Mouse (Mus musculus) G1E (cell line): Measurements from ENCODE around the gene Ntm. TPM values are rescaled to one million over a fixed set of nuclear protein-coding genes. Genes with fewer than 3 reads are reported as not detected.

Source experiments
- ATAC-seq: 2 replicates; pipeline ENCODE4 v1.8.0; 2016; ENCODE audit warnings: mild to moderate bottlenecking; ENCODE audit not compliant: insufficient number of reproducible peaks, poor library complexity, low FRiP score, severe bottlenecking; ENCODE audit errors: extremely low read depth
- DNase-seq: peaks from one replicate; pipeline ENCODE4 v3.0.0; 2012; ENCODE audit warnings: low spot score
- H3K27me3 ChIP-seq: 2 replicates; pipeline ENCODE4 v1.6.1; 2012; ENCODE audit warnings: mild to moderate bottlenecking, low read length, inconsistent platforms; ENCODE audit not compliant: insufficient read depth
- H3K36me3 ChIP-seq: replicated peaks from 2 replicates; pipeline ENCODE3; 2012; ENCODE audit warnings: mild to moderate bottlenecking, inconsistent platforms
- H3K4me1 ChIP-seq: 2 replicates; pipeline ENCODE4 v1.6.1; 2012; ENCODE audit warnings: low read depth, low read length, inconsistent platforms, mixed read lengths; ENCODE audit not compliant: insufficient read depth
- H3K4me3 ChIP-seq: 2 replicates; pipeline ENCODE4 v1.5.1; 2012; ENCODE audit warnings: low read depth, mild to moderate bottlenecking, inconsistent platforms, low read length, moderate library complexity, mixed read lengths
- H3K9me3 ChIP-seq: replicated peaks from 2 replicates; pipeline ENCODE4 v1.6.1; 2012; ENCODE audit warnings: inconsistent platforms
- CTCF ChIP-seq: IDR thresholded peaks from 2 replicates; pipeline ENCODE4 v1.5.1; 2012; ENCODE audit warnings: low read depth, low read length, inconsistent platforms, mixed read lengths
- GATA1 ChIP-seq: IDR thresholded peaks from 2 replicates; pipeline ENCODE4 v1.6.1; 2012; ENCODE audit warnings: borderline replicate concordance, low read length, inconsistent platforms, mixed read lengths
- GATA2 ChIP-seq: IDR thresholded peaks from 2 replicates; pipeline ENCODE4 v1.6.1; 2012; ENCODE audit warnings: low read depth, low read length, inconsistent platforms, borderline replicate concordance
- POLR2AphosphoS5 ChIP-seq: IDR thresholded peaks from 2 replicates; pipeline ENCODE4 v1.6.1; 2012; ENCODE audit warnings: low read depth, low read length, inconsistent platforms; ENCODE audit not compliant: insufficient replicate concordance
- TAL1 ChIP-seq: conservative IDR thresholded peaks from 2 replicates; pipeline ENCODE4 v1.6.1; 2012; ENCODE audit warnings: low read depth, low read length, inconsistent platforms, mixed read lengths
- polyA plus RNA-seq: library from polyadenylated mRNA; stranded (reverse); fragments of >175 nt; gene quantifications from 2 replicates; pipeline ENCODE4 v1.2.3, GENCODE M21; 2012
- total RNA-seq, 2 experiments: library from RNA; stranded (forward) in 1 of 2; stranded (reverse) in 1 of 2; fragments of 200-1000 nt in 1 of 2; fragments of >200 nt in 1 of 2; fragmentation: Nextera tagmentation in 1 of 2; gene quantifications; 2 replicates each; pipeline ENCODE4 v1.2.3; 2014 to 2017

The Ntm gene
- total and polyA plus RNA-seq, 3 experiments, result 0.11 TPM; not detected in 2

- no peaks in the 10 kb centered on the region for H3K4me1 ChIP-seq
- H3K4me3 ChIP-seq, result no peak overlapping the region
- H3K27me3 ChIP-seq, result no peaks in the 10 kb centered on the region
- H3K9me3 ChIP-seq, result peaks cover 12% of the 10 kb centered on the region
- H3K36me3 ChIP-seq, result no peaks in the 10 kb centered on the region
- TF ChIP-seq POLR2AphosphoS5 (no peak), GATA1 (no peak), CTCF (no peak), GATA2 (no peak), TAL1 (no peak)
- no peak for DNase-seq
- no peak for ATAC-seq
Observed at GRCm38 (mm10) chr9:29272861-29273260, 690.1 kb downstream of the Ntm start.

GRCm38 (mm10) chr9:29269988-29270387 lies 693.0 kb downstream of the Ntm start:
- TF ChIP-seq GATA1 (no peak), POLR2AphosphoS5 (no peak), GATA2 (no peak), TAL1 (no peak), CTCF (no peak)
- Histone ChIP-seq H3K27me3 (no peaks in the 10 kb centered on the region), H3K36me3 (no peaks in the 10 kb centered on the region), H3K4me3 (no peak overlapping the region), H3K4me1 (no peaks in the 10 kb centered on the region), H3K9me3 (peaks cover 12% of the 10 kb centered on the region)
- ATAC-seq, result no peak
- no peak for DNase-seq

- no peaks in the 10 kb centered on the region for H3K27me3 ChIP-seq
- no peak for ATAC-seq
- peaks cover 12% of the 10 kb centered on the region for H3K9me3 ChIP-seq
- no peaks in the 10 kb centered on the region for H3K4me1 ChIP-seq
- H3K4me3 ChIP-seq, result no peak overlapping the region
- H3K36me3 ChIP-seq, result no peaks in the 10 kb centered on the region
- DNase-seq, result no peak
- TF ChIP-seq CTCF (no peak), GATA2 (no peak), POLR2AphosphoS5 (no peak), TAL1 (no peak), GATA1 (no peak)
Observed at GRCm38 (mm10) chr9:29269277-29269646, 693.7 kb downstream of the Ntm start.

DNA sequence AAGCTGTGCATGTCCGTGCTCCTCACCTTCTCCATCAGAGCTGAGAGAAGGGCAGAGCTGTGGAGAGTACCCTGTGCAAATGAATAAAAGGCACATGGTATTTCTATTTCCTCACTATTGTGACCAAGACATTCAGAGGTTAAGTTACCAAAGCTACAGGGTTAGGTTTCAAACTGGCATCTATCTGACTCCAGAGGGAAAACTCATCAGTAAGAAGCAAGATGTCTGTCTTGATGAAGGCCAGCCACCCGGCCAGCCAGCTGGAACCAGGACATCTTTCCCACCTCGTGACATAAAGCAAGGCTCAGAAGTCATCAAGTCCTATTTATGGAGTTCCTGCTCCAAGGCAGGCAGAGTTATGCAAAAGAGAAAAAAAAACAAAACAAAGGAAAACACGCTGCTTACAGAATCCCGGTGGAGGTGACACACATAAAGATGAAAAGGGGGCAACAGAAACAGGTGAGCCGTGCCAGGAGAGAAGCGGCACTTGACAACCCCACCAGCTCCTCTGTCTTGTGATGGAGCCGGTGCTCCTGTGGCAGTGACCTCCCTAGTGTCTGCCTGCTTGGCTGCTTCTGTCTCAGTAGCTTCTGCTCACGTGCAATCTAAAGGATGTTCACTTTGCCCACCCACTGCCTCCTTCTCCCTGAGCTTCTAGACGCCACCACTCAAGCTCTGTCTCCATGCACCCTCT lies 694.2 kb downstream of the Ntm start:
- Histone ChIP-seq H3K27me3 (no peaks in the 10 kb centered on the region), H3K4me3 (no peak overlapping the region), H3K4me1 (no peaks in the 10 kb centered on the region), H3K36me3 (no peaks in the 10 kb centered on the region), H3K9me3 (peaks cover 12% of the 10 kb centered on the region)
- no peak for DNase-seq
- TF ChIP-seq CTCF (no peak), GATA2 (no peak), TAL1 (no peak), GATA1 (no peak), POLR2AphosphoS5 (no peak)
- ATAC-seq, result no peak

DNA sequence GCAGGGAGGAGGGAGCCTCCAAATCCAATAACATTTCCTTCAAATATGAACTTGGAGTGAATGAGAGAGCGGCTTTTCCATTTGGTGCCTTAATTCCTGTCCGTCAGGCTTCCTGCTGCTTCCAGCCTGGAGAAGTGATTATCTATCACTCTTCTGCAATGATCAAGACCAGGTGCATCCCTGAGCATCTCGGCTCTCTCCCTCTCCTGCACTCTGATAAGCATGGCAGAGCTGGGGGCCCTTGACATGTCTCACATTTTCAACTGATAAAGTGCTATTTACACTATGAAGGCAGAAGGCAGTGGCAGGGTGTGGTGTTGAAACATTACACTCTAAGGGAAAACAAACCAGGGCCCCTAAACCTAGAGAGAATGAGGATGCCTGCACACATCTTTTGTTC lies 695.3 kb downstream of the Ntm start:
- H3K27me3 ChIP-seq, result no peaks in the 10 kb centered on the region
- H3K36me3 ChIP-seq, result no peaks in the 10 kb centered on the region
- H3K4me3 ChIP-seq, result no peak overlapping the region
- DNase-seq (no peak), ATAC-seq (no peak)
- no peak for TF ChIP-seq GATA2
- no peak for TF ChIP-seq GATA1
- TF ChIP-seq TAL1, result no peak
- TF ChIP-seq POLR2AphosphoS5, result no peak
- TF ChIP-seq CTCF, result no peak
- peaks cover 14% of the 10 kb centered on the region for H3K9me3 ChIP-seq
- no peaks in the 10 kb centered on the region for H3K4me1 ChIP-seq

DNA sequence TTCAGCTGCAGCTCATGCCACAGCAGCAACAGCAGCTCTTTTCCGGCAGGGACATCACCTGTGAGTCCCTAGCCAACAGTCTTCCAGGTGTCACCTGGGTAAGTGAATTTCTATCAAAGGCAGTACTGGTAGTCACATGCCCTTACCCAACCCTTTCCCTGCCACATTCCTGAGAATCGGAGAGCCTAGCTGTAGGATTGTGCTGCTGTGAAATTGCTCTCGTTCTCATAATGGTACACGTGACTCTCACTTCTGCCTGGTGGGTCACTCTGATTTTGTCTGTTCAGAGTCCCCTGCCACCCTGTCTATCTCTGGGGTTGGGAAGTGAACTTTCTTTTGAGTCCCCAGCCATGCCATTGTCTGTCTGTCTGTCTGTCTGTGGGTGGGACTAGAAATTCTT lies 697.8 kb downstream of the Ntm start:
- peaks cover 16% of the 10 kb centered on the region for H3K9me3 ChIP-seq
- no peaks in the 10 kb centered on the region for H3K27me3 ChIP-seq
- no peak for ATAC-seq
- TF ChIP-seq GATA1 (no peak), GATA2 (no peak), POLR2AphosphoS5 (no peak), TAL1 (no peak), CTCF (no peak)
- H3K4me3 ChIP-seq, result no peak overlapping the region
- no peaks in the 10 kb centered on the region for H3K36me3 ChIP-seq
- DNase-seq, result no peak
- H3K4me1 ChIP-seq, result no peaks in the 10 kb centered on the region
